ENCODE assay signal across 8 mouse cellular contexts in genomic region chr5:143818461-143818860, GRCm38 (mm10). TPM values are rescaled to one million over a fixed set of nuclear protein-coding genes. Genes with fewer than 3 reads are reported as not detected.
DNase-seq lines count a peak whose midpoint lies in the region; ATAC-seq and TF ChIP-seq lines count a peak whose summit lies in the region.

No protein-coding gene starts in this region.

- no peaks in the 10 kb centered on the region for H3K36me3 ChIP-seq in hindbrain, embryonic 16.5 days (ENCODE audit: control insufficient read depth, insufficient read depth, low read length)
- H3K36me3 ChIP-seq in midbrain, postnatal 0 days (ENCODE audit: insufficient read depth, low read length), result no peaks in the 10 kb centered on the region

- H3K9ac ChIP-seq in hindbrain, embryonic 16.5 days (ENCODE audit: low read depth, low read length), result peak overlapping the region; percentile 92
- peak overlapping the region; percentile 81 for H3K9ac ChIP-seq in midbrain, postnatal 0 days (replicated peaks; ENCODE audit: low read length, poor library complexity, severe bottlenecking)

- ATAC-seq in hindbrain, embryonic 16.5 days, result no peak
- ATAC-seq in midbrain, postnatal 0 days (ENCODE audit: low FRiP score), result no peak

- TF ChIP-seq CTCF in layer of hippocampus, adult 2 months (conservative IDR thresholded peaks at IDR 0.05), result no peak
- no peak for TF ChIP-seq CTCF in cortical plate, adult 2 months (IDR thresholded peaks at IDR 0.05; ENCODE audit: extremely low read depth, insufficient read depth, low read length)
- no peak for TF ChIP-seq CTCF in midbrain, postnatal 0 days (IDR thresholded peaks at IDR 0.05)

- peak overlapping the region; percentile 74 for H3K4me3 ChIP-seq in layer of hippocampus, adult 2 months
- peak overlapping the region; percentile 61 for H3K4me3 ChIP-seq in cortical plate, adult 2 months (ENCODE audit: insufficient read depth, low read length)
- H3K4me3 ChIP-seq in hindbrain, embryonic 16.5 days (ENCODE audit: low read length), result peak overlapping the region; percentile 93
- peak overlapping the region; percentile 72 for H3K4me3 ChIP-seq in midbrain, postnatal 0 days (ENCODE audit: low read depth, low read length)

- H3K4me1 ChIP-seq in cortical plate, adult 2 months (ENCODE audit: control insufficient read depth, insufficient read depth, low read length), result peaks cover 4% of the 10 kb centered on the region
- H3K4me1 ChIP-seq in hindbrain, embryonic 16.5 days (ENCODE audit: control insufficient read depth, insufficient read depth, low read depth, low read length), result peaks cover 10% of the 10 kb centered on the region
- H3K4me1 ChIP-seq in midbrain, postnatal 0 days (ENCODE audit: insufficient read depth, low read length), result no peaks in the 10 kb centered on the region

- 15% methylated on average over 10 of the region's 10 CpGs for WGBS in hindbrain, embryonic 16.5 days
- WGBS in midbrain, postnatal 0 days, result 16% methylated on average over 10 of the region's 10 CpGs

- H3K27ac ChIP-seq in layer of hippocampus, adult 2 months, result peak overlapping the region; percentile 84; the same call in 1 of the 2 replicates
- H3K27ac ChIP-seq in cortical plate, adult 2 months (ENCODE audit: insufficient read depth, low read length), result no peak overlapping the region
- no peak overlapping the region for H3K27ac ChIP-seq in hindbrain, embryonic 16.5 days (ENCODE audit: low read depth, low read length)
- H3K27ac ChIP-seq in midbrain, postnatal 0 days (ENCODE audit: low read depth, low read length), result no peak overlapping the region

- peak overlapping the region; percentile 65 for H3K4me2 ChIP-seq in hindbrain, embryonic 16.5 days (ENCODE audit: low read length)
- H3K4me2 ChIP-seq in midbrain, postnatal 0 days (ENCODE audit: low read depth, low read length, poor library complexity, severe bottlenecking), result peak overlapping the region; percentile 71

- no peak for TF ChIP-seq POLR2A in cortical plate, adult 2 months (IDR thresholded peaks at IDR 0.05; ENCODE audit: extremely low read depth, insufficient read depth, low read length)

- H3K27me3 ChIP-seq in hindbrain, embryonic 16.5 days (replicated peaks; ENCODE audit: control insufficient read depth, insufficient read depth, low read length), result no peaks in the 10 kb centered on the region
- H3K27me3 ChIP-seq in midbrain, postnatal 0 days (ENCODE audit: insufficient read depth, low read length), result no peaks in the 10 kb centered on the region

- H3K9me3 ChIP-seq in hindbrain, embryonic 16.5 days (ENCODE audit: control insufficient read depth, low read length), result no peaks in the 10 kb centered on the region
- H3K9me3 ChIP-seq in midbrain, postnatal 0 days (ENCODE audit: low read length), result no peaks in the 10 kb centered on the region

- DNase-seq in layer of hippocampus, adult 2 months (ENCODE audit: low spot score in 2 of 2), result no peak
- no peak for DNase-seq in layer of hippocampus, postnatal 36 days
- DNase-seq in midbrain, postnatal 0 days (ENCODE audit: low spot score), result no peak
- no peak for DNase-seq in left cerebral cortex, adult 9 months (ENCODE audit: low spot score in 2 of 2)
- DNase-seq in gastrocnemius, postnatal 4 days (ENCODE audit: low spot score in 2 of 2), result no peak
- DNase-seq in adrenal gland, postnatal 10 days, result no peak

RNA-seq across cellular contexts. Expression of gene Eif2ak1, which starts 0.9 kb away (rescaled TPM):
- total RNA-seq in layer of hippocampus, adult 2 months (2021), result 10 to 100 TPM; 41.6 to 42.2 TPM
- total RNA-seq in layer of hippocampus, postnatal 36 days (2021), result 10 to 100 TPM; 42.3 to 43.4 TPM
- polyA plus RNA-seq in cortical plate, adult 2 months (2012; rRNA removed), result 36.2 and 36.4 TPM in 2 replicates
- polyA plus RNA-seq in hindbrain, embryonic 16.5 days (2015; fragmentation: Nextera tagmentation; extraction: Ambion mirVana), result 44.6 and 47.9 TPM in 2 replicates
- total RNA-seq in midbrain, postnatal 0 days (2014; rRNA removed), result 24.9 and 28.8 TPM in 2 replicates
- polyA plus RNA-seq in midbrain, postnatal 0 days (2015; fragmentation: Nextera tagmentation; extraction: Ambion mirVana), result 32.6 and 34.8 TPM in 2 replicates
- total RNA-seq in gastrocnemius, postnatal 4 days (2021), result 10 to 100 TPM; 28.7 to 31.7 TPM
- 10 to 100 TPM; 30.1 to 32.9 TPM for total RNA-seq in adrenal gland, postnatal 10 days (2021)
